ENCODE assay signal across 9 mouse cellular contexts in genomic region chrX:152705397-152705796, GRCm38 (mm10).
A peak's percentile ranks its signal among the peaks of the same experiment; 100 is the strongest.
DNase-seq lines count a peak whose midpoint lies in the region; ATAC-seq and TF ChIP-seq lines count a peak whose summit lies in the region.
"Had no signal": no experiment of that assay in that cellular context is flagged by ENCODE, and none has a peak within 500 bp of the region (broad histone marks: within the 10 kb centered on the region; RNA-seq: fewer than 3 reads in every experiment).

No protein-coding gene starts in this region.

- no peak overlapping the region for H3K4me2 ChIP-seq in embryonic facial prominence, embryonic 11.5 days (ENCODE audit: low read depth, low read length)
- no peak overlapping the region for H3K4me2 ChIP-seq in limb, embryonic 14.5 days (replicated peaks; ENCODE audit: low read depth, low read length, severe bottlenecking)

- DNase-seq in layer of hippocampus, adult 11-12 months (ENCODE audit: low spot score): peak; percentile 23
- DNase-seq in layer of hippocampus, adult 9-10 months (ENCODE audit: low spot score): no peak
- peak; percentile 43 to 84 for DNase-seq in adrenal gland, adult (ENCODE audit: inconsistent age in 2 of 2, low spot score in 1 of 2)
- DNase-seq in embryonic facial prominence, embryonic 11.5 days (ENCODE audit: low spot score): peak; percentile 57
- peak; percentile 66 for DNase-seq in kidney, adult 2 months
- DNase-seq in limb, embryonic 14.5 days (ENCODE audit: low spot score): peak; percentile 25
- peak; percentile 8 for DNase-seq in right cerebral cortex, postnatal 14 days
- DNase-seq in forebrain, embryonic 10.5 days (ENCODE audit: extremely low spot score, low spot score): no peak

- no peak for TF ChIP-seq POLR2A in kidney, adult 2 months (IDR thresholded peaks at IDR 0.05; ENCODE audit: low read depth, low read length)
- no peak for TF ChIP-seq POLR2A in limb, embryonic 14.5 days (IDR thresholded peaks at IDR 0.05; ENCODE audit: borderline replicate concordance, extremely low read depth, insufficient read depth, insufficient read length)

- TF ChIP-seq CTCF in kidney, adult 2 months (conservative IDR thresholded peaks at IDR 0.05; ENCODE audit: insufficient read depth, insufficient read length, low read depth, low read length): peak; percentile 70

- H3K9me3 ChIP-seq in embryonic facial prominence, embryonic 11.5 days (replicated peaks; ENCODE audit: control insufficient read depth, low read length): no peaks in the 10 kb centered on the region
- H3K9me3 ChIP-seq in limb, embryonic 14.5 days (ENCODE audit: control insufficient read depth, low read length): no peaks in the 10 kb centered on the region
- H3K9me3 ChIP-seq in forebrain, embryonic 10.5 days: no peaks in the 10 kb centered on the region

- no peaks in the 10 kb centered on the region for H3K36me3 ChIP-seq in embryonic facial prominence, embryonic 11.5 days (replicated peaks; ENCODE audit: control insufficient read depth, insufficient read depth, low read depth, low read length)
- no peaks in the 10 kb centered on the region for H3K36me3 ChIP-seq in kidney, adult 2 months (ENCODE audit: control insufficient read depth, insufficient read depth, low read length)
- no peaks in the 10 kb centered on the region for H3K36me3 ChIP-seq in limb, embryonic 14.5 days (ENCODE audit: control insufficient read depth, insufficient read depth, low read length)
- H3K36me3 ChIP-seq in forebrain, embryonic 10.5 days (replicated peaks): no peaks in the 10 kb centered on the region

- H3K27me3 ChIP-seq in embryonic facial prominence, embryonic 11.5 days (ENCODE audit: control insufficient read depth, insufficient read depth, low read length): 0 out of 2 replicates have a peak, but pooled peaks cover 2% of the 10 kb centered on the region
- no peaks in the 10 kb centered on the region for H3K27me3 ChIP-seq in kidney, adult 2 months (replicated peaks; ENCODE audit: control insufficient read depth, insufficient read depth, low read length)
- no peaks in the 10 kb centered on the region for H3K27me3 ChIP-seq in limb, embryonic 14.5 days (ENCODE audit: control insufficient read depth, insufficient read depth, low read length)
- H3K27me3 ChIP-seq in forebrain, embryonic 10.5 days (ENCODE audit: poor library complexity, severe bottlenecking): peaks cover 95% of the 10 kb centered on the region

- H3K4me1 ChIP-seq in embryonic facial prominence, embryonic 11.5 days (ENCODE audit: control insufficient read depth, insufficient read depth, low read length): no peaks in the 10 kb centered on the region
- 0 out of 2 replicates have a peak, but pooled peaks cover 2% of the 10 kb centered on the region for H3K4me1 ChIP-seq in kidney, adult 2 months (ENCODE audit: control insufficient read depth, insufficient read depth, low read length)
- no peaks in the 10 kb centered on the region for H3K4me1 ChIP-seq in limb, embryonic 14.5 days (ENCODE audit: control insufficient read depth, insufficient read depth, low read length)
- H3K4me1 ChIP-seq in forebrain, embryonic 10.5 days: no peaks in the 10 kb centered on the region

- WGBS in embryonic facial prominence, embryonic 11.5 days: 21% methylated on average over 3 of the region's 3 CpGs
- WGBS in kidney, adult 2 months: 4% methylated on average over 3 of the region's 3 CpGs
- 30% methylated on average over 3 of the region's 3 CpGs for whole genome bisulfite sequencing in limb, embryonic 14.5 days
- 19% methylated on average over 3 of the region's 3 CpGs for WGBS in forebrain, embryonic 10.5 days

- no peak overlapping the region for H3K9ac ChIP-seq in embryonic facial prominence, embryonic 11.5 days (replicated peaks; ENCODE audit: low read length)
- no peak overlapping the region for H3K9ac ChIP-seq in limb, embryonic 14.5 days (ENCODE audit: low read depth, low read length, severe bottlenecking)

- ATAC-seq in embryonic facial prominence, embryonic 11.5 days (replicated peaks; ENCODE audit: insufficient number of reproducible peaks, low FRiP score, low TSS enrichment, low read depth): no peak
- ATAC-seq in limb, embryonic 14.5 days (ENCODE audit: low FRiP score, low read depth): no peak

- no peak overlapping the region for H3K27ac ChIP-seq in embryonic facial prominence, embryonic 11.5 days (replicated peaks; ENCODE audit: low read depth, low read length)
- H3K27ac ChIP-seq in kidney, adult 2 months (ENCODE audit: insufficient read depth, low read depth, low read length): no peak overlapping the region
- no peak overlapping the region for H3K27ac ChIP-seq in limb, embryonic 14.5 days (replicated peaks; ENCODE audit: low read depth, low read length)
- no peak overlapping the region for H3K27ac ChIP-seq in forebrain, embryonic 10.5 days
- H3K27ac ChIP-seq: macrophage had no signal

- no peak overlapping the region for H3K4me3 ChIP-seq in embryonic facial prominence, embryonic 11.5 days (ENCODE audit: low read depth, low read length)
- no peak overlapping the region for H3K4me3 ChIP-seq in kidney, adult 2 months (ENCODE audit: insufficient read depth, low read depth, low read length)
- no peak overlapping the region for H3K4me3 ChIP-seq in limb, embryonic 14.5 days (replicated peaks; ENCODE audit: low read length)
- no peak overlapping the region for H3K4me3 ChIP-seq in forebrain, embryonic 10.5 days

Comparison
In these comparisons a context has a peak if more than half of its experiments do, and no peak if none do; other contexts are left out.
1. DNase-seq: peak in layer of hippocampus, adult 11-12 months (single experiment), adrenal gland, adult (2 of 2), embryonic facial prominence, embryonic 11.5 days (single experiment), kidney, adult 2 months (single experiment), limb, embryonic 14.5 days (single experiment) and right cerebral cortex, postnatal 14 days (single experiment); none in layer of hippocampus, adult 9-10 months (single experiment) and forebrain, embryonic 10.5 days (single experiment).